Mouse (Mus musculus) heart, postnatal 10 days (tissue): ENCODE measurements around the gene Arfrp1. TPM values are rescaled to one million over a fixed set of nuclear protein-coding genes. Genes with fewer than 3 reads are reported as not detected.

Experiments used
- DNase-seq, 2 experiments: peaks; one replicate each; pipeline ENCODE4 v3.0.0; 2021
- intact Hi-C: fragments of 180-260 bp; cut with DNase I; formaldehyde crosslinking; loops from one replicate; pipeline ENCODE4 v1.15.1; 2025
- total RNA-seq, 2 experiments: library from RNA; stranded (reverse); gene quantifications; 2 replicates each; pipeline ENCODE4 v1.2.3; 2021

The Arfrp1 gene
- total RNA-seq, 2 experiments from 2014 or later = 38.3 to 40.4 TPM

DNA sequence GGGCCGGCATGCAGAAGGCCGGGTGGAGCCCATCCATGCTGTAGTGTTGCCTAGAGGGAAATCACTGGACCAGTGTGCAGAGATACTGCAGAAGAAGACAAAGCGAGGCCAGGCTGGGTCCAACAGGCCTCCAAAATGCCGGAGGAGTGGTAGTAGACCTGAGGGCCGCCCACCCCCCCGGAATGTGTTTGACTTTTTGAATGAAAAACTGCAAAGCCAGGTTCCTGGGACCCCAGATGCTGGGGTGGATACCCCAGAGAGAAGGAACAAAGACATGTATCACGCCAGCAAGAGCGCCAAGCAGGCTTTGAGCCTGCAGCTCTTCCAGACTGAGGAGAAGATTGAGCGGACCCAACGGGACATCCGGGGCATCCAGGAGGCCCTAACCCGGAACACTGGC lies 14.6 kb upstream of the Arfrp1 start, which contains the start of gene Lime1:
Gene Lime1, plus strand, starts transcription at position 301 of the 400 bp plus-strand sequence.
- intact Hi-C loops = no loop called here
- DNase-seq = no peak

DNA sequence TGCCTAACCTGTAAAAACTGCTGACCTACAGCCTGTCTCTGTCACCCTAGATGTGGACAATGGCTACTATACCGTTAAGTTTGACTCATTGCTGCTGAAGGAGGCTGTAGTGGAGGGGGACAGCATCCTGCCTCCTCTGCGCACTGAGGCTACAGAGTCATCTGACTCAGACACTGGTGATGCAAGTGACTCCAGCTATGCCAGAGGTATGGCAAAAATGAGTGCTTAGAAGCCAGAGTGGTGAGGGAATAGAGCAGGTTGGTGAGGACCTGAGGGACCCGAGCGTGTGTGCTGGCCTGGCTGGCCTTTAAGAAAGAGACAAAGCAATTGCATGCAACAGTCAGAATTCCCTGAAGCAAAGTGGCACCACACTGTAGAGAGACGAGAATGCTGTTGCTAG lies 13.5 kb upstream of the Arfrp1 start:
- intact Hi-C loops = no loop called here
- DNase-seq = no peak

DNA sequence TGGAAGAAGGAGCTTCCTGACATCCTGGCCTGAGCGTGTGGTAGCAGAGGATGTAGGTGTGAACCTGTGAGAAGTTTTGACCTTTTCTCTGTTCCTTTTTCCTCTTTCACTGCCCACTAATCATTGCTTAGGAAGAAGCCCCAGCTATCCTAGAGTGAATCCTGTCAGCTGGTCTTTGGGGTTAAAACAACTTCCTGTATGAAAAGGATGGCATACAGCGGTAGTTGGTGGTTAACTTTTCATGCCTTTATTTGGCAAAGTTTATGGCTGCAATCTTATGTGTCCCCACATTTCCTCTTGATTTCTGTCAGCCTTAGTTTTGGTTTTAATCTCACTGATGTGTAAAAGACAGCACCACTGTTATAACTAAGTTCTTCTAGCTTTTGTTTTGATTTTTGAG lies 12.0 kb upstream of the Arfrp1 start:
- intact Hi-C loops = no loop called here

DNA sequence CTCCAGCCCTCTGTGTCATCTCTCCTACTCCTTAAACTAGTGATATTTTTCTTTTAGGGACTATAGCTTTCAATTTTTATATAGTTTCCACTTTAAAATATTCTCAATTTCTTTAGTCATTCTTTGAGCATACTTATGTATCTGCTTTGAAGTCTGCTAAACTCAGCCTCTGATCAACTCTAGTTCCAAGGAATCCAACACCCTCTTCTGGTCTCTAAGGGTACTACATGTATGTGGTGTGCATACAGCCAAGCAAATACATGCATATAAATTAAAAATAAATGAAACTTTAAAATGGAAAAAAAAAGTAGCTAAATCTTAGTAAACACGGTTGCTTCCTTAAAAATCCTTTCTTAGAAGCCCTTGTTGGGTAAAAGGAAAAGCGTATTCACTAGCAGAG lies 10.6 kb upstream of the Arfrp1 start:
- peak in 1 of 2 experiments; percentile 44 for DNase-seq
- intact Hi-C loops = no loop called here

More for the DNA sequence above, 12.0 kb upstream of the Arfrp1 start:
- DNase-seq = no peak

DNA sequence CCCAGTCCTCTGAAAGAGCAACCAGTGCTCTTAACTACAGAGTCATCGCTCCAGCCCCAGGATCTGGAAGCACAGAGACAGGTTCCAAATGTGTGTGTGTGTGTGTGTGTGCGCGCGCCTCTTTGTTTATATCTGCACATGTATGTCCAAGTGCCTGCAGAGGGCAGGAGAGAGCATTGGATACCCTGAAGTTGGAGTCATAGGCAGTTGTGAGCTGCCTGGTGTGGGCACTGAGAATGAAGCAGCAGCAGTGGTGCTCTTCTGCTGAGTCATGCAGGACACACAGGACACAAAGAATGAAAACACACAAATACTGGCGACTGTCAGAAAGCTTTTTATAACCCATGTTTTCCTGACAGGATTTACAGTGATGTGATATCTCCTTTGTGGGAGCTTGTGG lies 4.8 kb upstream of the Arfrp1 start:
- no peak for DNase-seq
- intact Hi-C loops = no loop called here

DNA sequence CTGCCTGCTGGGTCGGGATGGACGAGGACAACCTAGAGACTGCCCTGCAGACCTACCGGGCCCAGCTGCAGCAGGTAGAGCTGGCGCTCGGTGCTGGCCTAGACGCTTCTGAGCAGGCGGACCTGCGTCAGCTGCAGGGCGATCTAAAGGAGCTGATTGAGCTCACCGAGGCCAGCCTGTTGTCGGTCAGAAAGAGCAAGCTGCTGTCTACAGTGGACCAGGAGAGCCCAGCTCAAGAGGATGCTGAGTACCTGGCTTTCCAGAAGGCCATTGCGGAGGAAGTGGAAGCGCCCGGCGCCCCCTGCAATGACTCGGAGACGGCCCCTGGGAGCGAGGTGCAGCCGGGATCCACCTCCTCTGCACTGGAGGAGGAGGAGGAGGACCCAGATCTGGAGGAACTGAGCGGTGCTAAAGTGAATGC lies 461 bp upstream of the Arfrp1 start:
- intact Hi-C loops = no loop called here
- no peak for DNase-seq

DNA sequence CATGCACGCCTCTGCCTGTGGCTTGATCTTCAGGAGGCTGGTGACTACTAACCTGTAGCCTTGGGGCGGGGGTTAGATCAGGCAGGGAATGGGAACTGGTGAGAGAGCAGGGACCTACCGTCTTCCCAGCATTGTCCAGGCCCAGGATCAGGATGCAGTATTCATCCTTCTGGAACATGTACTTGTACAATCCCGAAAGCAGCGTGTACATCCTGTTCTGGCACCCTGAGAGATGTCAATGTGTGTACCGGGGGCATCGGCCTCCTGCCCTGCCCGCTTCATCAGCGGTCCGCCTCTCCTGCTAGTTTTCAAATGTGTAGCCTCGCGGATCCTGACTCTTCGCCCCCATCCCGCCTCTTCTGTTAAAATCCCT lies 731 bp downstream of the Arfrp1 start:
- intact Hi-C loops = no loop called here
- no peak for DNase-seq

DNA sequence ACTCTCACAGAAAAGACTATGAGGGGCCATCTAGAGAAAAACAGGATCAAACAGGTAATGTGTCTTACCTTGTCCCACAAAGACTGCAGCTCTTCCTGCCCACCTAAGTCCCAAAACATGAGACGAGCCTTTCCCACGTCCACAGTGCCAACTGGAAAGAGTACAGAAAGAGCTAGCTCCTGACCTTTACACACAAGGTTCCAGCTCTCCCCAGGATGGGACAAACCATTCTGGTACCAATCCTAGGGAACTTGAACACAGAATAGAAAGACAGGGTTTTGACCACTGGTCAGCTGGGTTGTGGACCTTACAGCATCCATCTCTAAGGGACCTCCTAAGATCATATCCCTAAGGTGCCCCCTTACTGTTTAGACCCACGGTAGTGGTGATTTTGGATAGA lies 1.3 kb downstream of the Arfrp1 start:
- intact Hi-C loops = no loop called here
- DNase-seq = no peak

DNA sequence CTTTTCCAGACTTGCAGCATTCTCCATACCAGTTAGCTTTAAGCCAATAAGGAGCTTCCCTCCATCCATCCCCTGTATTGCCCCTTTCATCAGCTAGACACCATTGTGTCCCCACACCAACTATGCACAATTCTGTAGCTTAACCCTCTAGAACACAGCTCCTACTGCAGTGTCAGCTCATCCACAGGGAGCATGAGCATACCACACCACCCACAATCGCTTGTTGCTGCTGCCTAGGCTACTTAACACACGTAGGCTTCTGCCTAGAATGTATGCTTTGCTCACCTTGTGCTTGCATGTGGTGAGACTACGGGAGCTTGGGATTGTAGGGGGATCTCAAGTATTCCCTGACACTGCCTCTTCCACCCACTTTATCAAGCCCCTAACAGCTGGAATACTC lies 8.4 kb downstream of the Arfrp1 start:
- no peak for DNase-seq
- intact Hi-C loops = no loop called here

DNA sequence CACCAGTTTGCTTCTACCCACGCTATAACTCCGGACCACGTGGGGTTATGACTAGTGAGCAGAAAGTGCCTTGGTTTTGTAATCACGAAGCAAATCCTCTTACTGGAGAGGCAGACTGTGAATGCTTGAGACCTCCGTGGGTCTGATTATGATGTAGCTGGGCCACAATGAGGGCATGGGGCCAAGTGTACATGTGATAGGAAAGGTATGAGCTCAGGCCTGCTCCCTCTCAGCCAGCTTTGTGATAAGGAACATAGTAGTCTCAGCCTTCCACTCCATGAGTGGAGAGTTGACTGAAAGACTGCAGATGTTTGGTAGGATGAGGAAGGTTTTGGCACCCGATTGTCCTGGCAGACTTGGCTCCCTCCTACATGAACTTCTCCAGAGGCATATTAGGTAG lies 22.4 kb downstream of the Arfrp1 start:
- intact Hi-C loops = no loop called here
- DNase-seq = peak; percentile 60 to 62

DNA sequence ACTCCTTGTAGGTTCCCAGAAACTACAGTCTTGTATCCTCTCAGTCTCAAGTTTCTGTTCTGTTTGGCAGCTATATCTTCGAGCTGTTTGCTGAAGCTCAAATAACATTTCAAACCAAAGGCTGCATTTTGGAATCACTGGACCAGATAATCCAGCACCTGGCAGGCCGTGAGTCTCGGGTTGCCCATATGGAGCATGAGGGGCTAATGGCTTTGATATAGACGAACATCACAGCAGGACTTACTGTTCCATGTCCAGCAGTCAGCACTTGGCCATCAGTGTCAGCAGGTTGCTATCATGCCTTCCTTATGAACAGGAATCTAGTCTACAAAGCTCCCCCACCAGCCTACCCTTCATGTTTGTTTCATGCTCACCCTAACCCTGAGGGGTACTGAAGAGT lies 24.8 kb downstream of the Arfrp1 start:
- intact Hi-C loops = no loop called here
- no peak for DNase-seq

DNA sequence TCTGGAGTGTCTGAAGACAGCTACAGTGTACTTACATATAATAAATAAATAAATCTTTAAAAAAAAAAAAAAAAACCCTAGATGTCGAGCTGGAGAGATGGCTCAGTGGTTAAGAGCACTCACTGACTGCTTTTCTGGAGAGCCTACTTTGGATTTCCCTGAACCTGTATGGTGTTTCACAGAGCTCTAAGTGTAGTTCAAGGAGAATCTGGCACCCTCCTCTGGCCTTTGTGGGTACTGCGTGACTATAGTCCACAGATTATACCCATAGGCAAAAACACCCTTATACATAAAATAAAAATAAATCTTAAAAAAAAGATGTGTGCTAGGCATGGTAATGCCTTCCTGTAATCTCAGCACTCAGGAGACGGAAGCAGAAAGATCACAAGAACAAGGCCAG lies 31.2 kb downstream of the Arfrp1 start:
- DNase-seq = peak; percentile 70 to 83
- intact Hi-C loops = loop anchor here (1.0 kb wide), 1 partner anchor 148 kb away; no protein-coding TSS in a partner anchor

DNA sequence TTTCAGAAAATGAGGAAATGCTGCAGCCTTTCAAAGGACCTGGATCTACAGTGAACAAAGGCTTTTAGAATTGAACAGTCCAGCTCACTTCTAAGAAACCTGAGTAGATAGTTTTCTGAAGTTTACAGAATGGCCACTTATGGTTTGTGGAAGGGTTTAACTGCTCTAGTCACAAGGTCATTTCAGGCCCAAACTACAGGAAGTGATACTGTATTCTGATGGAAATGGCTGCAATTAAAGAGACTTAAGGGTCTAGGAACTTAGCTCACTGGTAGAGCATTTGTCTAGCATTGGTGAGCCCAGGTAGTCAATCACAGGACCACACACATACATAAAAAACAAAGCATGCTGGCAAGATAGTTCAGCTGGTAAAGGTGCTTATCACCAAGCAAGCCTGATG lies 32.7 kb downstream of the Arfrp1 start:
- intact Hi-C loops = no loop called here
- no peak for DNase-seq

DNA sequence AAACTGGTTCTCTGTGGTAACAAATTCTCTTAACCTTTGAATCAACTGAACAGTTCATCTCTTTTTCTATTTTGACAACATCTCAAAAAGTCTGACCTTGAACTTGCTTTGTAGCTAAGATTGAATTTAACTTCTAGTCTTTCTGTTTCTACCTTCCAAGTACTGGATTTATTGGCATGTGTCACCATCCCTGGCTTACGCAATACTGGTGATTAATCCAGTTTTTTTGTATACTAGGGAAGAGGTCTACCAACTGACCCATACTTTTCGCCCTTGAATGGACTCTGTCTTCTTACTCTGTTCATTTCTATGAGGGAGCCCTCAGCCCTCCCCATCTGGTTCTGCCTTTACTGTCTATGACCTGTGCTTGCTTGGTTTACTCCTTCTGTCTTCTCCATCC lies 39.1 kb downstream of the Arfrp1 start:
- intact Hi-C loops = no loop called here
- no peak for DNase-seq

DNA sequence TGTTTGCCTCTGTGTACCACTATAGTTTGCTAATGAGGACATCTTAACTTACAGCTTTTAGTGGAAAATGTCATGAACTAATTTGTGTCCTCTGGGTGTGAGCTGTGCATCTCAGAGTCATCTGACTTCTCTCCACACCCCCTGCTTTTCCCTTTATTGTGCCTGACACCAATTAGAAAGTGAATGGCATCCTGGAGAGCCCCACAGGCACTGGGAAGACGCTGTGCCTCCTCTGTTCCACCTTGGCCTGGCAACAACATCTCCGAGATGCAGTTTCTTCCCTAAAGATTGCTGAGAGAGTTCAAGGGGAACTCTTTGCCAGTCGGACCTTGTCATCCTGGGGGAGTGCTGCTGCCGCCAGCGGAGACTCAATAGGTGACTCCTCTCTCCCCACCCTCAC lies 43.1 kb downstream of the Arfrp1 start:
- intact Hi-C loops = no loop called here
- DNase-seq = no peak

DNA sequence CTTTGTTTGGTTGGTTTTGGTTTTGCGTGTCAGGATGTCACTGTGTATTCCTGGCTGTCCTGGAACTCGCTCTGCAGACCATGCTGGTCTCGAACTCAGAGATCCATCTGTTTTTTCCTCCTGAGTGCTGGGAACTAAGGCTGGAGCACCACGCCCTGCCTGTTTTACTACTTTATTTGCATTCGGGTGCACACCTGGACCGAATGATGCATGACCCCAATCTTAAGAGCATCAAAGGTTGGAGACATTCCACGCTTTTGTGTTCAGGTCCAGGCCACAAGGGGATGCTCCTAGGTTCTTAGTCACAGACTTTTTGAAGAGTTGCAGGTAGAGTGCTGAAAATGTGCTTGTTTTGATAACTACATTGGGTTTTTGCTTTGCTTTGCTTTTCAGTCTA lies 45.1 kb downstream of the Arfrp1 start:
- DNase-seq = no peak
- intact Hi-C loops = no loop called here

DNA sequence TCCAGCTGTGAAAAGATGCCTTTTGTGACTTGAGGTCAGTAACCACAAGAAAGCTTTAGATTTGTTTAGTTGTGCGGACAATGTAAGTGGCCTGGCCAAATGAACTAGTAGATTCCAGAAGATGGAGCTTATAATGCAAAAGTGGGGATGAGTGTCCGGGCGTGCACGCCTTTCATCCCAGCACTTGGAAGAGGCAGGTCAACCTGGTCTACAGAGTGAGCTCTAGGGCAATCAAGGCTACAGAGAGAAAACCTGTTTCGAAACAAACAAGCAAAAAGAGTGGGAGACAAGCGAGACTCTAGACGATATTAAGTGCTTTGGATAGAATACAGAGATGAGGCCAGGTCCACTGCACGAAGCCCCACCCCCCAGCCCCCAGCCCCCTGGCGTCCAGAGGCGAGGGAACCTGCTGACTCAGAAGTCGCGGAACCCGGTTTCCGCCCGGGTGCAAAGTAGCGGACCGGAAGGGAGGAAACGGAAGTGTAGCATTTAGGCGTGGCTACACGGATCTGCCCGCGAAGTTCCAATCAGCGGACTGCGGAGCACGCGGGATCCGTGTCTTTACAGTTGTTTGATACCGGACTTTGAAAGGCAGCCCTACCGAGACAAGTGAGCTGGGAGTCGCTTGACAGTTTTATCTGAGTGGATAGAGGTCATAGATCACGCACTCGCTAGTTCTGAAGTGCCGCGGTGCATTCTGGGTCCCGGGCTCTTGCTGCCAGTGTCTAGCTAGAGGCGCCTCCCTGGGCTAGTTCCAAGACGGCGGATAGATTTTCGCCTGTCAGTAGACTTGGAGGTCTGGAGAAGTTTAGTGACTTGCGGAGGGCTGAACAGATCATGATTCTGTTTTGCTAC lies 45.7 kb downstream of the Arfrp1 start, which contains the start of gene Rtel1:
Gene Rtel1, plus strand, starts transcription at position 492 of the 855 bp plus-strand sequence.
- intact Hi-C loops = no loop called here
- DNase-seq = peak; percentile 87 to 91

DNA sequence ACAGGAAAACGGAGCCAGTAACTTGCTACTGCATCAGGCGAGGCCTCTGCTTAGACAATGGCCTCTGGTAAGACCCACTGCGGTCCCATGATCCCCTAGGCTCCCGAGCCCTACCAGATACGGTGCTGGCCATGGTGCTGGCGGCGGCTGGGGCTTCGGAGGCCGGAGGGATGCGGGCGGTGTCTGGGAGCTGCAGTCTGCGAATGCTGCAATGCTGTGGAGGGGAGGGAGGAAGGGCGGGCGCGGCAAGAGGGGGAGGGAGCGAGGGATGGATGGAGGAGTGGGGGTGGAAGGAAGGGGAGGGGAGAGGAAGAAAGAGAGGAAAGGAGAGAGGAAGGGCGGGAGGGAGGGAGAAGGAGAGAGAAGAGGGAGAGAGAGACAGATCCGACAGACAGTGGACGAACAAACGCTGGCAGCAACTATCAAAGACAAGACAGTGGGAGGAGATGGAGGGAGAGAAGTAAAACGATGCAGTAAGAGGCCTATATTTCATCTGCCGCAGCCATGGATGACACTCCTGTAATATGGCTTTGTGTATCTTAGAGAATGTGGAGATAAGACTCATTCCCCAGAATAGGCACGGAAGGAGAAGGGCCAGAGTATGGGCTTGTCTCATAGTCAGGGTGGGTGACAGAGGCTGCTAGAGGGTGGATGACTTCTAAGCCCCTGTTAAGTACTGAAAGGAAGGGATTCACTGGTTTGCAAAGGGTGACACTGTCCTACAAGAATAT lies 51.0 kb downstream of the Arfrp1 start, which contains the start of gene Stmn3:
Gene Stmn3, minus strand, starts transcription at position 421 of the 731 bp plus-strand sequence.
- peak; percentile 76 to 82 for DNase-seq
- intact Hi-C loops = no loop called here

DNA sequence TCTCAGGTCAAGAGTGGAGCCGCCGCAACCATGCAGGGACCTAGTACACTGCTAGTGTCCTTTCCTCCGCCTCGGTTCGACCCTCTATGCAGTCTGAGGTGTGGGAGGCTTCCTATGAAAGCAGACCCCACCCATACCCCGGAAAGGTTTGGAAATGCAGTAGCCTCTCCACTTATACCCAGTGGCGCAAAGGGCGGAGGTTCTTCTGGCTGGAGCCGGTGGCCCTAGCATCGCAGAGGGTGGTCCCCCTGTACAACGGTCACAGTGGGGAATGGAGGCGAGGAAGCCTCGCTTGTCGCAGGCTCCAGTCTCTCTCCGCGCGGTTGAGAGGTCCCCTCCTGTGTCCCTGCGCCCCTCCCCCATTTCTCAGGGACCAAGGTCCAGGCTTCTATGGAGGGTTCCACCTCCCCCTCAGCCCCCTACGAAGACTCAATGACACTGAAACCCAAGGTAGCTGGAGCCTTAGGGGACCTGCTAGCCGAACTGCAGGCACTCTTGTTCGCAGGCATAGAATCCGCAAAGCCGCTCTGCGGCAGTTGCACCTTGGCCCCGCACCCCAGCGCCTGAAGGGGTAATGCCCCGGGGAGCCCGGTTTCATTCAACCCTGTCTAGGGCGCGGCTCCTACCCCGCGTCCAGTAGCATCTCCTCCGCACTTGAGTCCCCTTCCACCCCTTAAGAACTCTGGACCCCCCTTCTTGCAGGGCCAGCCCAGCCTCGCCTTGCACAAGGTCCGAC lies 51.7 kb downstream of the Arfrp1 start:
- intact Hi-C loops = no loop called here
- DNase-seq = no peak

DNA sequence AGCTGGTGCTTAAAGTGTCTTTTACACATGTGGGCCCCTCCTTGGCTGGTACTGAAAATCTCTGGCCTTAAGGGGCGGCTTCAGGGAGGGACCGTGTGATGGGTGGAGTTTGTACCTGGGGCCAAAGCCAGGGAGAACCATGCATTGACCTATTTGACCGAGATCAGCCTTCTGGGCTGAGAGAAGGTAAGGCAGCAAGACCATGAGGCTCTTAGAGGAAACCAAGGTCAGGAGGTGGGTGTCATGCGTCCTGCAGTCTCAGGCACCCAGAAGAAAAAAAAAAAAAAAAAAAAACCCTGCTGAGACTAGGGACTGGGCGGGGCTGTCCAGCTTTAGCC lies 52.2 kb downstream of the Arfrp1 start:
- intact Hi-C loops = no loop called here
- no peak for DNase-seq

DNA sequence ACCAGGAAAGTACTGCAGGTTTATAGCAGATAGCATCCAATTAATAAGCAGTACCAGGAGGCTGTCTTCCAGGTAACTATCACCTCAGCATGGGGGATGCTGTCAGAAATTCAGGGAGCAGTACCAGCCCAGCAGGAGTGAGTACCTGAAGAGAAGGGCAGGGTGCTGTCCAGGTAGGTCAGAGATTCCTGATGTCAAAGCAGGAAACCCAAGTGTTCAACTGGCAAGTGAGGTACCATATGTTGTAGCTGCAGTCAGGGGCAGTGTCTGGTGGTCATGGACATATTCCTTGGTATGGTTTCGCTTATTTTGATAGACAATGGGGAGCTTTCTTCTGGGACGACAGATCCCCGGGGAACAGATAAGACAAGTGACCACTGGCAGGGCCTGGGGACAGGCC lies 52.8 kb downstream of the Arfrp1 start:
- DNase-seq = no peak
- intact Hi-C loops = no loop called here
